Comparison of ENCODE assay signal across 11 mouse cellular contexts in genomic region chr8:46479794-46480532, GRCm38 (mm10). TPM values are rescaled to one million over a fixed set of nuclear protein-coding genes. Genes with fewer than 3 reads are reported as not detected.
A peak's percentile ranks its signal among the peaks of the same experiment; 100 is the strongest.
DNase-seq lines count a peak whose midpoint lies in the region; ATAC-seq and TF ChIP-seq lines count a peak whose summit lies in the region.
"Had no signal": no experiment of that assay in that cellular context is flagged by ENCODE, and none has a peak within 500 bp of the region (broad histone marks: within the 10 kb centered on the region; RNA-seq: fewer than 3 reads in every experiment).

No protein-coding gene starts in this region.

- ATAC-seq in lung, postnatal 0 days = peak; percentile 46
- peak; percentile 34; the same call in 1 of the 2 replicates for ATAC-seq in hindbrain, postnatal 0 days
- no peak for ATAC-seq in erythroid progenitor cell, adult 5-6 weeks (replicated peaks; ENCODE audit: low FRiP score, poor library complexity, severe bottlenecking)
- ATAC-seq in forebrain, embryonic 16.5 days = no peak
- ATAC-seq: midbrain, embryonic 15.5 days had no signal

- H3K4me1 ChIP-seq in heart, embryonic 10.5 days = peaks cover 47% of the 10 kb centered on the region
- H3K4me1 ChIP-seq in lung, postnatal 0 days (ENCODE audit: insufficient read depth, low read depth, low read length) = peaks cover 5% of the 10 kb centered on the region; the same call in 1 of the 2 replicates
- 0 out of 2 replicates have a peak, but pooled peaks cover 7% of the 10 kb centered on the region for H3K4me1 ChIP-seq in hindbrain, postnatal 0 days (ENCODE audit: insufficient read depth, low read length)
- 0 out of 2 replicates have a peak, but pooled peaks cover 4% of the 10 kb centered on the region for H3K4me1 ChIP-seq in forebrain, embryonic 16.5 days (replicated peaks; ENCODE audit: control insufficient read depth, insufficient read depth, low read length)

- H3K9me3 ChIP-seq in heart, embryonic 10.5 days = no peaks in the 10 kb centered on the region
- no peaks in the 10 kb centered on the region for H3K9me3 ChIP-seq in lung, postnatal 0 days (ENCODE audit: low read length)
- no peaks in the 10 kb centered on the region for H3K9me3 ChIP-seq in hindbrain, postnatal 0 days (ENCODE audit: low read length)
- H3K9me3 ChIP-seq in forebrain, embryonic 16.5 days (ENCODE audit: control insufficient read depth, low read length) = no peaks in the 10 kb centered on the region
- H3K9me3 ChIP-seq: embryonic facial prominence, embryonic 15.5 days; midbrain, embryonic 15.5 days had no signal

- intact Hi-C loops in heart, postnatal 14 days (cut with DNase I) = no loop called here

- H3K27ac ChIP-seq in heart, embryonic 10.5 days = peak overlapping the region; percentile 68
- peak overlapping the region; percentile 20; the same call in 1 of the 2 replicates for H3K27ac ChIP-seq in lung, postnatal 0 days (ENCODE audit: low read length)
- no peak overlapping the region for H3K27ac ChIP-seq in hindbrain, postnatal 0 days
- H3K27ac ChIP-seq in forebrain, embryonic 16.5 days (ENCODE audit: low read length) = no peak overlapping the region
- H3K27ac ChIP-seq: embryonic facial prominence, embryonic 15.5 days; midbrain, embryonic 15.5 days had no signal

- no peak overlapping the region for H3K9ac ChIP-seq in lung, postnatal 0 days (replicated peaks; ENCODE audit: low read depth)
- no peak overlapping the region for H3K9ac ChIP-seq in hindbrain, postnatal 0 days (replicated peaks; ENCODE audit: low read length)
- H3K9ac ChIP-seq in forebrain, embryonic 16.5 days (replicated peaks; ENCODE audit: low read depth, low read length) = no peak overlapping the region
- H3K9ac ChIP-seq: embryonic facial prominence, embryonic 15.5 days; midbrain, embryonic 15.5 days had no signal

- TF ChIP-seq EP300 in lung, postnatal 0 days (IDR thresholded peaks at IDR 0.05) = no peak

- H3K4me3 ChIP-seq in heart, embryonic 10.5 days = no peak overlapping the region
- no peak overlapping the region for H3K4me3 ChIP-seq in lung, postnatal 0 days (ENCODE audit: low read depth, low read length)
- no peak overlapping the region for H3K4me3 ChIP-seq in hindbrain, postnatal 0 days (ENCODE audit: low read length)
- no peak overlapping the region for H3K4me3 ChIP-seq in forebrain, embryonic 16.5 days (replicated peaks; ENCODE audit: low read length)
- H3K4me3 ChIP-seq: embryonic facial prominence, embryonic 15.5 days; midbrain, embryonic 15.5 days had no signal

- WGBS in heart, embryonic 10.5 days = 35% methylated on average over 7 of the region's 7 CpGs
- 26% methylated on average over 7 of the region's 7 CpGs for WGBS in lung, postnatal 0 days
- WGBS in hindbrain, postnatal 0 days = 58% methylated on average over 7 of the region's 7 CpGs
- 61% methylated on average over 7 of the region's 7 CpGs for WGBS in forebrain, embryonic 16.5 days

- no peak overlapping the region for H3K4me2 ChIP-seq in lung, postnatal 0 days (replicated peaks; ENCODE audit: low read depth, low read length)
- H3K4me2 ChIP-seq in hindbrain, postnatal 0 days (ENCODE audit: low read depth, low read length) = no peak overlapping the region
- H3K4me2 ChIP-seq in forebrain, embryonic 16.5 days (ENCODE audit: low read length) = no peak overlapping the region
- H3K4me2 ChIP-seq: embryonic facial prominence, embryonic 15.5 days; midbrain, embryonic 15.5 days had no signal

- DNase-seq in heart, embryonic 10.5 days (ENCODE audit: low spot score) = peak; percentile 41
- no peak for DNase-seq in heart, postnatal 14 days
- no peak for DNase-seq in lung, postnatal 0 days (ENCODE audit: low spot score)
- DNase-seq in lung, postnatal 14 days = no peak
- DNase-seq in hindbrain, postnatal 0 days (ENCODE audit: low spot score) = no peak
- peak; percentile 90 for DNase-seq in skeletal muscle tissue, adult 2 months (ENCODE audit: low read depth, low spot score)
- DNase-seq: kidney, postnatal 25 days had no signal

- TF ChIP-seq CTCF in lung, postnatal 0 days (IDR thresholded peaks at IDR 0.05) = no peak
- TF ChIP-seq CTCF in hindbrain, postnatal 0 days (IDR thresholded peaks at IDR 0.05; ENCODE audit: low read depth) = no peak

- no peaks in the 10 kb centered on the region for H3K27me3 ChIP-seq in heart, embryonic 10.5 days (ENCODE audit: insufficient read depth, poor library complexity, severe bottlenecking)
- H3K27me3 ChIP-seq in lung, postnatal 0 days (replicated peaks; ENCODE audit: insufficient read depth, low read length) = no peaks in the 10 kb centered on the region
- no peaks in the 10 kb centered on the region for H3K27me3 ChIP-seq in hindbrain, postnatal 0 days (ENCODE audit: insufficient read depth, low read length)
- H3K27me3 ChIP-seq in forebrain, embryonic 16.5 days (replicated peaks; ENCODE audit: control insufficient read depth, insufficient read depth, low read length) = no peaks in the 10 kb centered on the region
- H3K27me3 ChIP-seq: embryonic facial prominence, embryonic 15.5 days; midbrain, embryonic 15.5 days had no signal

- 0 out of 2 replicates have a peak, but pooled peaks cover 3% of the 10 kb centered on the region for H3K36me3 ChIP-seq in heart, embryonic 10.5 days
- no peaks in the 10 kb centered on the region for H3K36me3 ChIP-seq in lung, postnatal 0 days (ENCODE audit: insufficient read depth, low read length)
- H3K36me3 ChIP-seq in hindbrain, postnatal 0 days (ENCODE audit: insufficient read depth, low read length) = no peaks in the 10 kb centered on the region
- H3K36me3 ChIP-seq in forebrain, embryonic 16.5 days (ENCODE audit: control insufficient read depth, insufficient read depth) = no peaks in the 10 kb centered on the region
- H3K36me3 ChIP-seq: embryonic facial prominence, embryonic 15.5 days; midbrain, embryonic 15.5 days had no signal

RNA-seq across cellular contexts. Expression of gene Acsl1, which starts 9.1 kb away (rescaled TPM):
- 21.2 and 25.9 TPM in 2 replicates for polyA plus RNA-seq in heart, embryonic 10.5 days (2016; fragmentation: Nextera tagmentation; extraction: Ambion mirVana)
- 100 to 1,000 TPM; 846 to 852 TPM for total RNA-seq in heart, postnatal 14 days (2021)
- polyA plus RNA-seq in lung, postnatal 0 days (2015; fragmentation: Nextera tagmentation; extraction: Ambion mirVana) = 17.4 and 20.1 TPM in 2 replicates
- 29.0 and 40.3 TPM in 2 replicates for total RNA-seq in hindbrain, postnatal 0 days (2014; rRNA removed)
- polyA plus RNA-seq in hindbrain, postnatal 0 days (2015; fragmentation: Nextera tagmentation; extraction: Ambion mirVana) = 25.6 and 26.7 TPM in 2 replicates
- 149 and 194 TPM in 2 replicates for total RNA-seq in erythroid progenitor cell, adult 5-6 weeks (2015; ENCODE audit: low replicate concordance)
- total RNA-seq in erythroid progenitor cell, adult 5-6 weeks (2017; ENCODE audit: low replicate concordance) = 172 and 291 TPM in 2 replicates
- 11.4 and 13.1 TPM in 2 replicates for polyA plus RNA-seq in forebrain, embryonic 16.5 days (2015; fragmentation: Nextera tagmentation; extraction: Ambion mirVana)

Comparison
In these comparisons a context has a peak if more than half of its experiments do, and no peak if none do; other contexts are left out.
1. DNase-seq: peak in heart, embryonic 10.5 days (single experiment) and skeletal muscle tissue, adult 2 months (single experiment); none in heart, postnatal 14 days (0 of 2), lung, postnatal 0 days (single experiment), lung, postnatal 14 days (single experiment) and hindbrain, postnatal 0 days (single experiment).
2. H3K27ac ChIP-seq: peak in heart, embryonic 10.5 days (single experiment) and lung, postnatal 0 days (single experiment); none in hindbrain, postnatal 0 days (single experiment) and forebrain, embryonic 16.5 days (single experiment).
3. ATAC-seq: peak in lung, postnatal 0 days (single experiment) and hindbrain, postnatal 0 days (single experiment); none in erythroid progenitor cell, adult 5-6 weeks (single experiment) and forebrain, embryonic 16.5 days (single experiment).